Comparison of ENCODE assay signal across 15 mouse cellular contexts in genomic region chr5:123125105-123125504, GRCm38 (mm10). TPM values are rescaled to one million over a fixed set of nuclear protein-coding genes. Genes with fewer than 3 reads are reported as not detected.
"Had no signal": no experiment of that assay in that cellular context is flagged by ENCODE, and none has a peak within 500 bp of the region (broad histone marks: within the 10 kb centered on the region; RNA-seq: fewer than 3 reads in every experiment).

No protein-coding gene starts in this region.

- H3K9ac ChIP-seq: limb, embryonic 13.5 days; liver, embryonic 14.5 days; lung, embryonic 14.5 days; midbrain, embryonic 13.5 days; neural tube, embryonic 12.5 days had no signal

- ATAC-seq: intestine, embryonic 16.5 days; midbrain, embryonic 13.5 days had no signal

- H3K4me3 ChIP-seq: layer of hippocampus, adult 2 months; limb, embryonic 13.5 days; midbrain, embryonic 13.5 days; neural tube, embryonic 12.5 days had no signal

- H3K9me3 ChIP-seq: midbrain, embryonic 13.5 days had no signal

- H3K4me2 ChIP-seq: limb, embryonic 13.5 days; lung, embryonic 14.5 days; midbrain, embryonic 13.5 days; neural tube, embryonic 12.5 days had no signal

- H3K4me1 ChIP-seq: limb, embryonic 13.5 days had no signal

- H3K27me3 ChIP-seq: limb, embryonic 13.5 days; midbrain, embryonic 13.5 days; neural tube, embryonic 12.5 days had no signal

- H3K27ac ChIP-seq: layer of hippocampus, adult 2 months; limb, embryonic 13.5 days; liver, embryonic 14.5 days; midbrain, embryonic 13.5 days; neural tube, embryonic 12.5 days had no signal

- DNase-seq: kidney, adult 9 months; kidney, postnatal 10 days; kidney, postnatal 4 days; lung, embryonic 14.5 days; lung, postnatal 10 days; right cerebral cortex, postnatal 4 days had no signal

RNA-seq across cellular contexts. Expression of gene Hpd, which starts 57.4 kb away (rescaled TPM):
- total RNA-seq: layer of hippocampus, adult 2 months; left cerebral cortex, postnatal 36 days; neutrophil, adult 5-6 weeks had no signal
- polyA plus RNA-seq: limb, embryonic 13.5 days; lung, embryonic 14.5 days; macrophage; midbrain, embryonic 13.5 days; neural tube, embryonic 12.5 days had no signal
